Mouse (Mus musculus): Measurements from ENCODE around the gene Prpf6. TPM values are rescaled to one million over a fixed set of nuclear protein-coding genes. Genes with fewer than 3 reads are reported as not detected.

Gene Prpf6
- polyA plus RNA-seq, 1 experiment from 2014 or later = 74.5 TPM

DNA sequence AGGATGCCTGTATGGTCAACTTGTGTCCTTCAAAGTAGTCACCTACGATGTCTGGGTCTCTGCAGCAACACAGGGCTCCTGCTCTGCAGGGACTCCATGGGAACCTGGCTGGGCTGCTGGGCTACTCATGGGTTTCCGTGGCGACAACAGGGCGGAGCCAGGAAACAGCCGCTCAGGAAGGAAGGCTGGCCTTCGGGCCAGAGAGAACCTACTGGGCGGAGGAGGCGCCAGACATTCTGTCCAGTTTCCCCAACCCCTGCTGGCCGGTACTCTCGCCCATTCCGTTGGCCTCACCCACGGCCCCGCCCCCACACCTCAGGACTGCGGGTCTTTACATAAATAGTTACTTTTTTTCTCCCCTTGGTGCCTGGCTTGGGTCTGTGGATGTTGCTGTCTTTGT lies 83.8 kb downstream of the Prpf6 start:
- 2% methylated on average over 14 of the region's 14 CpGs for WGBS
- Histone ChIP-seq H3K36me3 (ENCODE audit: control insufficient read depth, insufficient read depth) (no peaks in the 10 kb centered on the region), H3K4me3 (replicated peaks; ENCODE audit: low read length) (no peak overlapping the region), H3K4me1 (replicated peaks; ENCODE audit: control insufficient read depth, insufficient read depth, low read length) (peaks cover 22% of the 10 kb centered on the region), H3K4me2 (ENCODE audit: low read length) (peak overlapping the region; percentile 21), H3K9me3 (ENCODE audit: control insufficient read depth, low read length) (no peaks in the 10 kb centered on the region), H3K27ac (ENCODE audit: low read length) (no peak overlapping the region), H3K9ac (replicated peaks; ENCODE audit: low read depth, low read length) (no peak overlapping the region), H3K27me3 (replicated peaks; ENCODE audit: control insufficient read depth, insufficient read depth, low read length) (peaks cover 33% of the 10 kb centered on the region)
- ATAC-seq = no peak

DNA sequence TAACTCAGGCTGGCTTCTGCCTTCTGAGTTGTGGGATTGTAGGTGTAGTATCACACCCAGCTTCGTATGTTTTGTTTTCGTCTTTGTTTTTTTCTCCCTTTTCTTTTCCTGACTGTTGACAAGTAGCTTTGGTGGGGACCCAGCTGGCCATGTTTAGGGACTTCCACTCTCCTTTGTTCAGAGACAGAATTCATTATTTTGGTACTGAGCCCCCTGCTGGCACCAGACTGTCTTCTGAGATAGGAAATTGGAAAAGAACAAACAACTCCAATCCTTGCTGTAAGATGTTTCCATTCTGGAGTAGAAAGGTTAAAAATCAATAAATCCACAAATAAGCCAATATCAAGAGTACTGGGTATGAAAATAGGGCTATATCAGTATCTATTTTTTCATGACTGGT lies 84.8 kb downstream of the Prpf6 start:
- WGBS = 22% methylated on average over 2 of the region's 2 CpGs
- no peak overlapping the region for H3K4me2 ChIP-seq (ENCODE audit: low read length)
- no peaks in the 10 kb centered on the region for H3K9me3 ChIP-seq (ENCODE audit: control insufficient read depth, low read length)
- no peaks in the 10 kb centered on the region for H3K36me3 ChIP-seq (ENCODE audit: control insufficient read depth, insufficient read depth)
- H3K27me3 ChIP-seq (replicated peaks; ENCODE audit: control insufficient read depth, insufficient read depth, low read length) = peaks cover 23% of the 10 kb centered on the region
- H3K4me3 ChIP-seq (replicated peaks; ENCODE audit: low read length) = no peak overlapping the region
- peaks cover 23% of the 10 kb centered on the region for H3K4me1 ChIP-seq (replicated peaks; ENCODE audit: control insufficient read depth, insufficient read depth, low read length)
- H3K27ac ChIP-seq (ENCODE audit: low read length) = no peak overlapping the region; the same call in 1 of the 2 replicates
- H3K9ac ChIP-seq (replicated peaks; ENCODE audit: low read depth, low read length) = no peak overlapping the region
- no peak for ATAC-seq

DNA sequence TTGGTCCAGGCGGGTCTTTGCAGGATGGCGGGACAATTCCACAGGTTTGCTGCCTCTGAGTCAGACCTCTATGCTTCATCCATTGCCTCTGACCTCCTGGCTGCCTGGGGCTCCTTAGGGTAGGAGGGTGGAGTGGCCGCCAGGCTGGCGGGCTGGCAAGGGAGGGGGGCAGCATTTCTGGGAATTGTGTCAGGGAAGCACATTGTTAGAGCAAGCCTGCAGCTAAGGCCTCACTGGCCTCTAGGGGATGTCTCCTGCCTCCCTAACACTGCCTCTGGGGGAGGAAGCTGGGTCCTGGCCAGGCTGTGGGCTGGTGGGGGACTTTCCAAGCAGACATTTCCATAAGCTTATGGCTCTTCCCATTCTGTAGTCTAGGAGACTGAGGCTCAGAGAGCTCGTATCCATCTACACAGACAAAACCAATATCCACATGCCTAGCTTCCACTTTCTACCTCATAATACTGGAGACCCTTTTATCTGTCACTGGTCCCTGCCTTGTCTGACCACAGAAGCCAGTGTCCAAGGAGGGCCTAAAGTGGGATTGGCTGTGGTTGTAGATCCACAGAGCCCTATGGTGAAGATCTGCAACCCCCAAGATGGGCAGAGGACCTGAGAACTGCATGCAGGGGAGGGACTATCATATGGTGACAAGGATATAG lies 85.6 kb downstream of the Prpf6 start:
- Histone ChIP-seq H3K27ac (ENCODE audit: low read length) (no peak overlapping the region; the same call in 1 of the 2 replicates), H3K4me3 (replicated peaks; ENCODE audit: low read length) (no peak overlapping the region), H3K9me3 (ENCODE audit: control insufficient read depth, low read length) (no peaks in the 10 kb centered on the region), H3K9ac (replicated peaks; ENCODE audit: low read depth, low read length) (no peak overlapping the region), H3K4me2 (ENCODE audit: low read length) (no peak overlapping the region), H3K27me3 (replicated peaks; ENCODE audit: control insufficient read depth, insufficient read depth, low read length) (peaks cover 15% of the 10 kb centered on the region), H3K36me3 (ENCODE audit: control insufficient read depth, insufficient read depth) (no peaks in the 10 kb centered on the region), H3K4me1 (replicated peaks; ENCODE audit: control insufficient read depth, insufficient read depth, low read length) (peaks cover 22% of the 10 kb centered on the region)
- WGBS = 56% methylated on average over 5 of the region's 5 CpGs
- no peak for ATAC-seq

DNA sequence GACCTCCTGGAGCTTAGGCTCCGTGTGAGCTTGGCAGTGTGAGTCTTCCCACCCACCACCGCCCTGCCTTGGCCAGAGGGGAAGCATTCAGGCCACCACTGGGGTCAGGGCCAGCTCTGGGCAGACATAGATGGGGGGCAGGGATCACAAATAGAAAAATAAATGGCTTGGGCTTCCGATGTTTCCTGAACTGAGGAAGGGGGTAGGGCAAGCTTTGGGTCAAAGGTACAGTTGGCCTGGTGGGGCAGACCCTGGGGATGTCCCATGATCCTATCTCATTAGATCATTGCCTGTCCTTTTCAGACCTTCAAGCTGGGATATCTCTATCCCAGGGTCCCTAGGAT lies 86.1 kb downstream of the Prpf6 start:
- H3K4me1 ChIP-seq (replicated peaks; ENCODE audit: control insufficient read depth, insufficient read depth, low read length) = peaks cover 22% of the 10 kb centered on the region
- no peak overlapping the region for H3K27ac ChIP-seq (ENCODE audit: low read length)
- no peak overlapping the region for H3K9ac ChIP-seq (replicated peaks; ENCODE audit: low read depth, low read length)
- H3K4me2 ChIP-seq (ENCODE audit: low read length) = no peak overlapping the region
- H3K4me3 ChIP-seq (replicated peaks; ENCODE audit: low read length) = no peak overlapping the region
- ATAC-seq = no peak
- WGBS = 63% methylated on average over 3 of the region's 3 CpGs
- H3K9me3 ChIP-seq (ENCODE audit: control insufficient read depth, low read length) = no peaks in the 10 kb centered on the region
- peaks cover 10% of the 10 kb centered on the region for H3K27me3 ChIP-seq (replicated peaks; ENCODE audit: control insufficient read depth, insufficient read depth, low read length)
- H3K36me3 ChIP-seq (ENCODE audit: control insufficient read depth, insufficient read depth) = no peaks in the 10 kb centered on the region

- H3K4me2 ChIP-seq (ENCODE audit: low read length) = no peak overlapping the region
- H3K4me1 ChIP-seq (replicated peaks; ENCODE audit: control insufficient read depth, insufficient read depth, low read length) = peaks cover 22% of the 10 kb centered on the region
- no peak overlapping the region for H3K9ac ChIP-seq (replicated peaks; ENCODE audit: low read depth, low read length)
- 55% methylated on average over 1 of the region's 1 CpGs for WGBS
- ATAC-seq = peak; percentile 70
- H3K4me3 ChIP-seq (replicated peaks; ENCODE audit: low read length) = no peak overlapping the region
- no peaks in the 10 kb centered on the region for H3K36me3 ChIP-seq (ENCODE audit: control insufficient read depth, insufficient read depth)
- no peak overlapping the region for H3K27ac ChIP-seq (ENCODE audit: low read length)
- no peaks in the 10 kb centered on the region; the same call in 1 of the 2 replicates for H3K27me3 ChIP-seq (replicated peaks; ENCODE audit: control insufficient read depth, insufficient read depth, low read length)
- H3K9me3 ChIP-seq (ENCODE audit: control insufficient read depth, low read length) = no peaks in the 10 kb centered on the region
Observed at GRCm38 (mm10) chr2:181678780-181679179, 87.1 kb downstream of the Prpf6 start.

GRCm38 (mm10) chr2:181679951-181680715 lies 88.5 kb downstream of the Prpf6 start, which contains the start of gene Tcea2:
Gene Tcea2, plus strand, starts transcription at chr2:181680310.
- ATAC-seq = peak; percentile 54
- Histone ChIP-seq H3K27me3 (replicated peaks; ENCODE audit: control insufficient read depth, insufficient read depth, low read length) (no peaks in the 10 kb centered on the region), H3K9ac (replicated peaks; ENCODE audit: low read depth, low read length) (peak within 1 kb of the TSS; percentile 87), H3K4me3 (replicated peaks; ENCODE audit: low read length) (peak within 1 kb of the TSS; percentile 66), H3K4me2 (ENCODE audit: low read length) (peak within 1 kb of the TSS; percentile 96), H3K36me3 (ENCODE audit: control insufficient read depth, insufficient read depth) (no peaks in the 10 kb centered on the region), H3K9me3 (ENCODE audit: control insufficient read depth, low read length) (no peaks in the 10 kb centered on the region), H3K4me1 (replicated peaks; ENCODE audit: control insufficient read depth, insufficient read depth, low read length) (peaks cover 22% of the 10 kb centered on the region), H3K27ac (ENCODE audit: low read length) (no peak within 1 kb of the TSS)
- WGBS = under 1% methylated on average over 65 of the region's 69 CpGs

DNA sequence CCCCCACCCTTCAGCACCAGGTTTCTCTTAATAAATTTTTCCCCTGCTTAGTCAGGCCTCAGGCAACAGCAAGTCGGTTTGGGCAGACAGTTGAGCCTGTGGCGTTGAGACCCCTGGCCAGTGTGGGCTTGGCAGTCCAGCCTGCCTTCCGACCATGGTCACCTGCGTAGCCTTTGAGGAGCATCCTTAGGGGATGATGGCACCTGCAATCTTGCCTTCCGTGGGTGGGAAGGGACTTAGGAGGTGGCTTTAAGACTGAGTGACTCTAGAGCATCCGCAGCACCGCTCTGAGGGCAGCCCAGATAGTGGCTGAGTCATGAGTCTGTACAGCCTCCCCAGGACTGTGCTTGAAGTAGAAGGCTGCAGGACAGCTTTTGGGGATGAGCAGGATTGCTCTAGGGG lies 89.0 kb downstream of the Prpf6 start:
- Histone ChIP-seq H3K9me3 (ENCODE audit: control insufficient read depth, low read length) (no peaks in the 10 kb centered on the region), H3K9ac (replicated peaks; ENCODE audit: low read depth, low read length) (peak overlapping the region; percentile 87), H3K27me3 (replicated peaks; ENCODE audit: control insufficient read depth, insufficient read depth, low read length) (no peaks in the 10 kb centered on the region), H3K27ac (ENCODE audit: low read length) (no peak overlapping the region), H3K4me1 (replicated peaks; ENCODE audit: control insufficient read depth, insufficient read depth, low read length) (peaks cover 17% of the 10 kb centered on the region), H3K4me2 (ENCODE audit: low read length) (peak overlapping the region; percentile 96), H3K36me3 (ENCODE audit: control insufficient read depth, insufficient read depth) (peaks cover under 1% of the 10 kb centered on the region; the same call in 1 of the 2 replicates), H3K4me3 (replicated peaks; ENCODE audit: low read length) (peak overlapping the region; percentile 66)
- WGBS = 16% methylated on average over 7 of the region's 7 CpGs
- ATAC-seq = peak; percentile 34; the same call in 1 of the 2 replicates

- Histone ChIP-seq H3K27ac (ENCODE audit: low read length) (no peak overlapping the region), H3K36me3 (ENCODE audit: control insufficient read depth, insufficient read depth) (peaks cover 4% of the 10 kb centered on the region), H3K27me3 (replicated peaks; ENCODE audit: control insufficient read depth, insufficient read depth, low read length) (no peaks in the 10 kb centered on the region), H3K4me1 (replicated peaks; ENCODE audit: control insufficient read depth, insufficient read depth, low read length) (peaks cover 17% of the 10 kb centered on the region), H3K4me2 (ENCODE audit: low read length) (no peak overlapping the region), H3K9ac (replicated peaks; ENCODE audit: low read depth, low read length) (no peak overlapping the region), H3K9me3 (ENCODE audit: control insufficient read depth, low read length) (no peaks in the 10 kb centered on the region), H3K4me3 (replicated peaks; ENCODE audit: low read length) (no peak overlapping the region)
- ATAC-seq = no peak
- 100% methylated on average over 1 of the region's 1 CpGs for WGBS
Observed at GRCm38 (mm10) chr2:181681978-181682377, 90.3 kb downstream of the Prpf6 start.

GRCm38 (mm10) chr2:181683381-181683780 lies 91.7 kb downstream of the Prpf6 start:
- Histone ChIP-seq H3K4me3 (replicated peaks; ENCODE audit: low read length) (no peak overlapping the region), H3K9ac (replicated peaks; ENCODE audit: low read depth, low read length) (no peak overlapping the region), H3K27me3 (replicated peaks; ENCODE audit: control insufficient read depth, insufficient read depth, low read length) (no peaks in the 10 kb centered on the region), H3K27ac (ENCODE audit: low read length) (no peak overlapping the region), H3K9me3 (ENCODE audit: control insufficient read depth, low read length) (no peaks in the 10 kb centered on the region), H3K36me3 (ENCODE audit: control insufficient read depth, insufficient read depth) (peaks cover 7% of the 10 kb centered on the region), H3K4me1 (replicated peaks; ENCODE audit: control insufficient read depth, insufficient read depth, low read length) (peaks cover 17% of the 10 kb centered on the region), H3K4me2 (ENCODE audit: low read length) (no peak overlapping the region)
- ATAC-seq = no peak
- 72% methylated on average over 4 of the region's 4 CpGs for WGBS

Measured in forebrain, embryonic 16.5 days (tissue).